Mouse (Mus musculus): ENCODE data around the gene Entpd8. TPM values are rescaled to one million over a fixed set of nuclear protein-coding genes. Genes with fewer than 3 reads are reported as not detected.

Gene Entpd8
- polyA plus RNA-seq, 1 experiment from 2014 or later, result not detected

GRCm38 (mm10) chr2:25126011-25127010, 46.2 kb downstream of the Entpd8 start:
- peaks cover 69% of the 10 kb centered on the region for H3K27me3 ChIP-seq (ENCODE audit: low read depth, poor library complexity, severe bottlenecking)
- H3K9me3 ChIP-seq (replicated peaks), result no peaks in the 10 kb centered on the region
- H3K27ac ChIP-seq (replicated peaks), result peak overlapping the region; percentile 96
- peak overlapping the region; percentile 28 for H3K4me3 ChIP-seq
- 16% methylated on average over 19 of the region's 19 CpGs for WGBS
- H3K4me1 ChIP-seq, result peaks cover 68% of the 10 kb centered on the region
- H3K36me3 ChIP-seq, result no peaks in the 10 kb centered on the region
- peak; percentile 96 for DNase-seq (ENCODE audit: low spot score)

GRCm38 (mm10) chr2:25127206-25127605, 47.1 kb downstream of the Entpd8 start:
- Histone ChIP-seq H3K9me3 (replicated peaks) (no peaks in the 10 kb centered on the region), H3K27ac (replicated peaks) (peak overlapping the region; percentile 96), H3K4me3 (0 out of 2 replicates have a peak overlapping the region, but pooled peaks have one; percentile 20), H3K36me3 (no peaks in the 10 kb centered on the region), H3K4me1 (peaks cover 69% of the 10 kb centered on the region), H3K27me3 (ENCODE audit: low read depth, poor library complexity, severe bottlenecking) (peaks cover 67% of the 10 kb centered on the region)
- peak; percentile 60 for DNase-seq (ENCODE audit: low spot score)
- 39% methylated on average over 5 of the region's 5 CpGs for WGBS

GRCm38 (mm10) chr2:25128072-25128471, 48.0 kb downstream of the Entpd8 start:
- WGBS, result 95% methylated on average over 11 of the region's 11 CpGs
- H3K9me3 ChIP-seq (replicated peaks), result no peaks in the 10 kb centered on the region
- peaks cover 69% of the 10 kb centered on the region for H3K4me1 ChIP-seq
- H3K27ac ChIP-seq (replicated peaks), result peak overlapping the region; percentile 96
- H3K36me3 ChIP-seq, result no peaks in the 10 kb centered on the region
- peak overlapping the region; percentile 20; the same call in 1 of the 2 replicates for H3K4me3 ChIP-seq
- peaks cover 59% of the 10 kb centered on the region for H3K27me3 ChIP-seq (ENCODE audit: low read depth, poor library complexity, severe bottlenecking)
- no peak for DNase-seq (ENCODE audit: low spot score)

- DNase-seq (ENCODE audit: low spot score), result no peak
- Histone ChIP-seq H3K4me3 (no peak overlapping the region), H3K36me3 (no peaks in the 10 kb centered on the region), H3K9me3 (replicated peaks) (no peaks in the 10 kb centered on the region), H3K27ac (replicated peaks) (no peak overlapping the region), H3K4me1 (peaks cover 36% of the 10 kb centered on the region), H3K27me3 (ENCODE audit: low read depth, poor library complexity, severe bottlenecking) (peaks cover 38% of the 10 kb centered on the region)
- WGBS, result 83% methylated on average over 9 of the region's 9 CpGs
Observed at GRCm38 (mm10) chr2:25131601-25132000, 51.5 kb downstream of the Entpd8 start.

Small RNA genes lying within 50 kb of the gene (microRNA-seq; reads per million reads assigned to microRNA genes)
- not detected for gene Gm24328
- not detected for gene Mir7664

Other genes with a start within 250 kb of the Entpd8 start
- gene Ehmt1, start 160.7 kb upstream of the Entpd8 start, polyA plus RNA-seq (2016; fragmentation: Nextera tagmentation; extraction: Ambion mirVana), result 137 and 151 TPM in 2 replicates
- gene Arrdc1, start 145.1 kb upstream of the Entpd8 start, polyA plus RNA-seq (2016; fragmentation: Nextera tagmentation; extraction: Ambion mirVana), result 16.0 and 16.2 TPM in 2 replicates
- 22.8 and 23.2 TPM in 2 replicates for gene Zmynd19, start 130.5 kb upstream of the Entpd8 start, polyA plus RNA-seq (2016; fragmentation: Nextera tagmentation; extraction: Ambion mirVana)
- 33.9 and 36.3 TPM in 2 replicates for gene Dph7, start 117.9 kb upstream of the Entpd8 start, polyA plus RNA-seq (2016; fragmentation: Nextera tagmentation; extraction: Ambion mirVana)
- 139 and 143 TPM in 2 replicates for gene Mrpl41, start 105.2 kb upstream of the Entpd8 start, polyA plus RNA-seq (2016; fragmentation: Nextera tagmentation; extraction: Ambion mirVana)
- gene Pnpla7, start 104.3 kb upstream of the Entpd8 start, polyA plus RNA-seq (2016; fragmentation: Nextera tagmentation; extraction: Ambion mirVana), result 5.0 and 5.3 TPM in 2 replicates
- gene Nsmf, start 25.9 kb upstream of the Entpd8 start, polyA plus RNA-seq (2016; fragmentation: Nextera tagmentation; extraction: Ambion mirVana), result 66.4 and 84.9 TPM in 2 replicates
- 0.09 TPM in 1 of 2 replicates, not detected in the other for gene Noxa1, start 14.8 kb downstream of the Entpd8 start, polyA plus RNA-seq (2016; fragmentation: Nextera tagmentation; extraction: Ambion mirVana)
- gene Nrarp, start 100.5 kb downstream of the Entpd8 start, polyA plus RNA-seq (2016; fragmentation: Nextera tagmentation; extraction: Ambion mirVana), result 65.8 and 74.1 TPM in 2 replicates
- gene Tor4a, start 116.6 kb downstream of the Entpd8 start, polyA plus RNA-seq (2016; fragmentation: Nextera tagmentation; extraction: Ambion mirVana), result 1.3 and 1.9 TPM in 2 replicates
- 131 and 140 TPM in 2 replicates for gene Nelfb, start 131.2 kb downstream of the Entpd8 start, polyA plus RNA-seq (2016; fragmentation: Nextera tagmentation; extraction: Ambion mirVana)
- gene Stpg3, start 134.3 kb downstream of the Entpd8 start, polyA plus RNA-seq (2016; fragmentation: Nextera tagmentation; extraction: Ambion mirVana), result not detected in 2 replicates
- 0.62 TPM in 1 of 2 replicates, not detected in the other for gene Fam166a, start 138.4 kb downstream of the Entpd8 start, polyA plus RNA-seq (2016; fragmentation: Nextera tagmentation; extraction: Ambion mirVana)
- 682 and 743 TPM in 2 replicates for gene Tubb4b, start 144.4 kb downstream of the Entpd8 start, polyA plus RNA-seq (2016; fragmentation: Nextera tagmentation; extraction: Ambion mirVana)
- gene Slc34a3, start 154.1 kb downstream of the Entpd8 start, polyA plus RNA-seq (2016; fragmentation: Nextera tagmentation; extraction: Ambion mirVana), result not detected in 2 replicates
- gene Rnf224, start 156.5 kb downstream of the Entpd8 start, polyA plus RNA-seq (2016; fragmentation: Nextera tagmentation; extraction: Ambion mirVana), result not detected in 2 replicates
- 28.3 and 32.0 TPM in 2 replicates for gene Rnf208, start 162.0 kb downstream of the Entpd8 start, polyA plus RNA-seq (2016; fragmentation: Nextera tagmentation; extraction: Ambion mirVana)
- gene Cysrt1, start 162.1 kb downstream of the Entpd8 start, polyA plus RNA-seq (2016; fragmentation: Nextera tagmentation; extraction: Ambion mirVana), result 0.21 and 0.22 TPM in 2 replicates
- gene AL732309.1, start 166.6 kb downstream of the Entpd8 start, polyA plus RNA-seq (2016; fragmentation: Nextera tagmentation; extraction: Ambion mirVana), result 7.2 and 8.6 TPM in 2 replicates
- 19.1 and 20.2 TPM in 2 replicates for gene Tmem203, start 175.1 kb downstream of the Entpd8 start, polyA plus RNA-seq (2016; fragmentation: Nextera tagmentation; extraction: Ambion mirVana)
- 7.5 and 7.8 TPM in 2 replicates for gene Tprn, start 182.3 kb downstream of the Entpd8 start, polyA plus RNA-seq (2016; fragmentation: Nextera tagmentation; extraction: Ambion mirVana)
- gene Ssna1, start 192.1 kb downstream of the Entpd8 start, polyA plus RNA-seq (2016; fragmentation: Nextera tagmentation; extraction: Ambion mirVana), result 243 and 252 TPM in 2 replicates
- 141 and 153 TPM in 2 replicates for gene Anapc2, start 192.2 kb downstream of the Entpd8 start, polyA plus RNA-seq (2016; fragmentation: Nextera tagmentation; extraction: Ambion mirVana)
- gene Tmem210, start 207.8 kb downstream of the Entpd8 start, polyA plus RNA-seq (2016; fragmentation: Nextera tagmentation; extraction: Ambion mirVana), result not detected in 2 replicates
- not detected in 2 replicates for gene Lrrc26, start 209.6 kb downstream of the Entpd8 start, polyA plus RNA-seq (2016; fragmentation: Nextera tagmentation; extraction: Ambion mirVana)
- 1.5 and 1.8 TPM in 2 replicates for gene Grin1, start 238.9 kb downstream of the Entpd8 start, polyA plus RNA-seq (2016; fragmentation: Nextera tagmentation; extraction: Ambion mirVana)